Mouse (Mus musculus): ENCODE data around the gene Slain2. TPM values are rescaled to one million over a fixed set of nuclear protein-coding genes. Genes with fewer than 3 reads are reported as not detected.
"Not testable (repeated sequence)": the region's sequence is repeated elsewhere in the genome, so short reads cannot be mapped to it uniquely, and the experiment has no call there.

The Slain2 gene
- polyA plus RNA-seq, 1 experiment from 2014 or later = 12.4 TPM

DNA sequence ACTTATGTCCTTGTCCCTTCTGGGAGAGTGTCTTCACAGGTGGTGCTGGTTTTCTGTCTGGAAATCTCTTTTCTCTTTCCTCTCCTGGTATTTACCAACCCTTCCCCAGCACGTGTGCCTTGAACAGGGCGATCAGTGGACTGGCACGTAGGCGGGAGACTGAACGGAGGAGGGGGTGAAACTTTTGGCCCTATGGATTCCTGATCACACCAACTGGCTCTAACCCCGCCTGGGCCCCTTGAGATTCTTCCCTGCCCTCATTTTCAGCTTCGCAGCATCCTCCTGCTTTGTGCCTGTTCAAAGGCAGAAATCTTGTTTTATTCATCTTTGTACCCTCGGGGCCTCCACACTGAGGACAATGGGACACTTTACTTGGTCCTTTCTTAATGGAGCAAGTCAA lies 80.3 kb downstream of the Slain2 start:
- Histone ChIP-seq H3K9ac (ENCODE audit: low read length) (no peak overlapping the region), H3K4me3 (ENCODE audit: low read length) (no peak overlapping the region), H3K36me3 (ENCODE audit: control insufficient read depth, insufficient read depth, low read length) (no peaks in the 10 kb centered on the region), H3K4me2 (ENCODE audit: low read depth, low read length) (no peak overlapping the region), H3K4me1 (replicated peaks; ENCODE audit: control insufficient read depth, insufficient read depth, low read length) (no peaks in the 10 kb centered on the region), H3K27ac (ENCODE audit: low read length) (no peak overlapping the region), H3K9me3 (ENCODE audit: control insufficient read depth, low read length) (no peaks in the 10 kb centered on the region), H3K27me3 (ENCODE audit: control insufficient read depth, insufficient read depth, low read depth, low read length) (no peaks in the 10 kb centered on the region)
- ATAC-seq (ENCODE audit: low read depth) = no peak
- 71% methylated on average over 8 of the region's 8 CpGs for WGBS

DNA sequence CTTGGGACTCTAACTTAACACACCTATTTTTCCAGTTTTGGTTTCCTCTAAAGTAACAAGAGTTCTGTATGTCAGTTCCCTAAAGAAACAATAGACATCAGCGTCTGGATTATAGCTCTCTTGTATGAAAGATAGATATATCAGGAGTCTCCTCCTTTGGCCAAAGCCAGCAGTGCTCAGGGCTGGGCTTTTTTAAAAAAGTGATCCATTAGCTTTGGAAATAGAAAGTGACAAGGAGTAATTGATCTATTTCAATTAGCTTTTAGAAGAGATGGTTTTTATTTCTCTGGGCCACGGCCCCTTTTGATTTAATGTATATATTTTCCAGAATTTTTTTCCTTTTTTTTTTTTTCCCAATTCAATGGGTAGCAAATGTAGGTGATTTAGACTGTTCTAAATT lies 80.8 kb downstream of the Slain2 start:
- Histone ChIP-seq H3K4me1 (replicated peaks; ENCODE audit: control insufficient read depth, insufficient read depth, low read length) (no peaks in the 10 kb centered on the region), H3K36me3 (ENCODE audit: control insufficient read depth, insufficient read depth, low read length) (no peaks in the 10 kb centered on the region), H3K9ac (ENCODE audit: low read length) (no peak overlapping the region), H3K9me3 (ENCODE audit: control insufficient read depth, low read length) (no peaks in the 10 kb centered on the region), H3K4me3 (ENCODE audit: low read length) (no peak overlapping the region), H3K27me3 (ENCODE audit: control insufficient read depth, insufficient read depth, low read depth, low read length) (no peaks in the 10 kb centered on the region), H3K4me2 (ENCODE audit: low read depth, low read length) (no peak overlapping the region), H3K27ac (ENCODE audit: low read length) (no peak overlapping the region)
- 72% methylated on average over 2 of the region's 2 CpGs for WGBS
- no peak for ATAC-seq (ENCODE audit: low read depth)

GRCm38 (mm10) chr5:72995379-72995778 lies 81.3 kb downstream of the Slain2 start:
- no peak for ATAC-seq (ENCODE audit: low read depth)
- WGBS = 41% methylated on average over 10 of the region's 10 CpGs

DNA sequence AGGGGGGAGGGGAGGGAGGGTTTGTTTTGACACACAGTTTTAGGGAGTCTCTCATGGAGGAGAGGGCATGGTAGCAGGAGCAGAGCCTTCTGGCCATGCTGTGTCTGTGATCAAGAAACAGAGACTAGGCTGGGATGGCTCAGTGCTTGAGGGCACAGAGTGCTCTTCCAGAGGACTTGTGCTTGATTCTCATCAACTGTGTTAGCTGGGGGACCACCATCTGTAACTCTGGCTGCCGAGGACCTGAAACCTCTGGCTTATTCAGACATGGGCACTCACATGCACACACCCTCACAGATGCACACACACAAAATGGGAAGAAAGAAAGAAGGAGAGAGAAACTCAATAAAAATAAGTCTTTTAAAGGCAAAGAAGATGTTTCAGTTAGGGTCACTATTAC lies 84.4 kb downstream of the Slain2 start:
- WGBS = 70% methylated on average over 1 of the region's 1 CpGs
- not testable (repeated sequence) for H3K36me3 ChIP-seq (ENCODE audit: control insufficient read depth, insufficient read depth, low read length); ATAC-seq (ENCODE audit: low read depth); H3K4me3 ChIP-seq (ENCODE audit: low read length); H3K27me3 ChIP-seq (ENCODE audit: control insufficient read depth, insufficient read depth, low read depth, low read length); H3K9ac ChIP-seq (ENCODE audit: low read length); H3K27ac ChIP-seq (ENCODE audit: low read length); H3K4me1 ChIP-seq (replicated peaks; ENCODE audit: control insufficient read depth, insufficient read depth, low read length); H3K4me2 ChIP-seq (ENCODE audit: low read depth, low read length); H3K9me3 ChIP-seq (ENCODE audit: control insufficient read depth, low read length)

More at GRCm38 (mm10) chr5:72995379-72995778, 81.3 kb downstream of the Slain2 start:
- no peaks in the 10 kb centered on the region for H3K36me3 ChIP-seq (ENCODE audit: control insufficient read depth, insufficient read depth, low read length)
- H3K4me2 ChIP-seq (ENCODE audit: low read depth, low read length) = no peak overlapping the region
- no peak overlapping the region for H3K9ac ChIP-seq (ENCODE audit: low read length)
- no peaks in the 10 kb centered on the region for H3K4me1 ChIP-seq (replicated peaks; ENCODE audit: control insufficient read depth, insufficient read depth, low read length)
- H3K27me3 ChIP-seq (ENCODE audit: control insufficient read depth, insufficient read depth, low read depth, low read length) = no peaks in the 10 kb centered on the region
- no peak overlapping the region for H3K27ac ChIP-seq (ENCODE audit: low read length)
- no peaks in the 10 kb centered on the region for H3K9me3 ChIP-seq (ENCODE audit: control insufficient read depth, low read length)
- no peak overlapping the region for H3K4me3 ChIP-seq (ENCODE audit: low read length)

DNA sequence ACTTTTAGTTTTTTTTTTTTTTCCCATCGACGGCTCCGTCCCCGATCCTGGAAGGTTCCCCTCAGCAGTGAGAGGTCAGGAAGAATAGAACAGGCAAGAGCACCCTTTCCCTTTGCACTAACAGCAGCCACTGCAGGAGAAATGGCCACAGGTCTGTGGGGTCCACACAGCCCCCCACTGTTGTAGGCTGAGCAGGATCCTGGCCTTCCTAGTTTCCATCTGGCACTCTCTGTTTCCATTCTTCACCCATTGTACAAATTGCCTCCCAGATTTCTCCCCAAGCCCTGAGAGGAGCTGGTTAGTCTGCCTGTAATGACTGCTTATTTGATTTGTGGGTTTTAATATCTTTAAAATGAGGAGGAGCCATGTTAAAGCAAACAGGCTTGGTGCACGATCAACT lies 89.9 kb downstream of the Slain2 start:
- H3K4me2 ChIP-seq (ENCODE audit: low read depth, low read length) = no peak overlapping the region
- H3K36me3 ChIP-seq (ENCODE audit: control insufficient read depth, insufficient read depth, low read length) = no peaks in the 10 kb centered on the region
- H3K4me1 ChIP-seq (replicated peaks; ENCODE audit: control insufficient read depth, insufficient read depth, low read length) = no peaks in the 10 kb centered on the region; the same call in 1 of the 2 replicates
- whole genome bisulfite sequencing = 75% methylated on average over 5 of the region's 5 CpGs
- ATAC-seq (ENCODE audit: low read depth) = no peak
- H3K9ac ChIP-seq (ENCODE audit: low read length) = no peak overlapping the region
- no peaks in the 10 kb centered on the region for H3K9me3 ChIP-seq (ENCODE audit: control insufficient read depth, low read length)
- no peak overlapping the region for H3K4me3 ChIP-seq (ENCODE audit: low read length)
- no peak overlapping the region for H3K27ac ChIP-seq (ENCODE audit: low read length)
- peaks cover 28% of the 10 kb centered on the region for H3K27me3 ChIP-seq (ENCODE audit: control insufficient read depth, insufficient read depth, low read depth, low read length)

DNA sequence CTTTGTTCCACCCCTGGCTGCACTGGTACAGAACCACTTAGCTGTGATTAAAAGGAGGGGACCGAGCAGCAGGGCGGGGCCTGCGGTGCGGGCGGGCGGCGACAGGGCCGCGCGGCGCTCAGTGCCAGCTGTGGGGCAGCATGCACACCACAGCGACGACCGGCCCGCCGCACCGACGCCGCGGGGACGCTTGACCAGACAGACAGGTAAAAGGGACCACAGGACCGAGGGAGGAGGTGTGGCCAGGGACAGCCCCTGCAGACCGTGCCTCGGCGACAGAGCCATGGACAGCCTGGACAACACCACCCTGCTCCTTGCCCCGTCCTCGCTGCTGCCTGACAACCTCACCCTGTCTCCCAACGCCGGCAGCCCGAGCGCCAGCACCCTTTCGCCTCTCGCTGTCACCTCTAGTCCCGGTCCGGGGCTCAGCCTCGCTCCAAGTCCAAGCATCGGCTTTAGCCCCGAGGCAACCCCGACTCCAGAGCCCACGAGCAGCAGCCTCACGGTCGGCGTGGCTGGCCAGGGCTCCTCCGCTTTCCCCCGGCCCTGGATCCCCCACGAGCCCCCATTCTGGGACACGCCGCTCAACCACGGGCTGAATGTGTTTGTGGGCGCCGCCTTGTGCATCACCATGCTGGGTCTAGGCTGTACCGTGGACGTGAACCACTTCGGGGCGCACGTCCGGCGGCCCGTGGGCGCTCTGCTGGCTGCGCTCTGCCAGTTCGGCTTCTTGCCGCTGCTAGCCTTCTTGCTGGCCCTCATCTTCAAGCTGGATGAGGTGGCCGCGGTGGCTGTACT lies 92.9 kb downstream of the Slain2 start, which contains the start of gene Slc10a4:
Gene Slc10a4, plus strand, starts transcription at position 100 of the 798 bp plus-strand sequence.
- peak within 1 kb of the TSS; percentile 63 for H3K4me2 ChIP-seq (ENCODE audit: low read depth, low read length)
- WGBS = 9% methylated on average over 65 of the region's 65 CpGs
- peak within 1 kb of the TSS; percentile 45 for H3K4me3 ChIP-seq (ENCODE audit: low read length)
- H3K9ac ChIP-seq (ENCODE audit: low read length) = peak within 1 kb of the TSS; percentile 17; the same call in 1 of the 2 replicates
- ATAC-seq (ENCODE audit: low read depth) = peak; percentile 82
- no peaks in the 10 kb centered on the region for H3K36me3 ChIP-seq (ENCODE audit: control insufficient read depth, insufficient read depth, low read length)
- peaks cover 28% of the 10 kb centered on the region for H3K27me3 ChIP-seq (ENCODE audit: control insufficient read depth, insufficient read depth, low read depth, low read length)
- no peaks in the 10 kb centered on the region for H3K9me3 ChIP-seq (ENCODE audit: control insufficient read depth, low read length)
- H3K27ac ChIP-seq (ENCODE audit: low read length) = no peak within 1 kb of the TSS
- H3K4me1 ChIP-seq (replicated peaks; ENCODE audit: control insufficient read depth, insufficient read depth, low read length) = no peaks in the 10 kb centered on the region; the same call in 1 of the 2 replicates

- ATAC-seq (ENCODE audit: low read depth) = no peak
- no peak overlapping the region for H3K9ac ChIP-seq (ENCODE audit: low read length)
- no peaks in the 10 kb centered on the region for H3K9me3 ChIP-seq (ENCODE audit: control insufficient read depth, low read length)
- WGBS = 33% methylated on average over 5 of the region's 5 CpGs
- no peaks in the 10 kb centered on the region; the same call in 1 of the 2 replicates for H3K4me1 ChIP-seq (replicated peaks; ENCODE audit: control insufficient read depth, insufficient read depth, low read length)
- no peak overlapping the region for H3K4me3 ChIP-seq (ENCODE audit: low read length)
- no peak overlapping the region for H3K4me2 ChIP-seq (ENCODE audit: low read depth, low read length)
- H3K27ac ChIP-seq (ENCODE audit: low read length) = no peak overlapping the region
- no peaks in the 10 kb centered on the region for H3K36me3 ChIP-seq (ENCODE audit: control insufficient read depth, insufficient read depth, low read length)
- H3K27me3 ChIP-seq (ENCODE audit: control insufficient read depth, insufficient read depth, low read depth, low read length) = peaks cover 28% of the 10 kb centered on the region
These were observed 93.5 kb downstream of the Slain2 start for GRCm38 (mm10) chr5:73007582-73007959.

DNA sequence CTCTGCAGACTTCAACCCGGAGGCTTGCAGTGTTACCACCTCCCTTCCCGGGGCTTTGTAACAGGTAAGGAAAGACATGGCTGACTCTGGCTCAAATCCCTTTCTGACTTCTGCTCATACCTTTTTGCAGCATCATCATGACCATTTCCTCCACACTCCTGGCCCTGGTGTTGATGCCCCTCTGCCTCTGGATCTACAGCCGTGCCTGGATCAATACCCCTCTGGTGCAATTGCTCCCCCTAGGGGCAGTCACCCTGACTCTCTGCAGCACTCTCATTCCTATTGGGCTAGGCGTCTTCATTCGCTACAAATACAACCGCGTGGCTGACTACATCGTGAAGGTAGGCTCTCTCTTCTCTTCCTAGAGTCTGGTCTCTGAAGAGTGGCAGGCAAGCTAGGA lies 94.1 kb downstream of the Slain2 start:
- ATAC-seq (ENCODE audit: low read depth); H3K9me3 ChIP-seq (ENCODE audit: control insufficient read depth, low read length); H3K4me2 ChIP-seq (ENCODE audit: low read depth, low read length); H3K9ac ChIP-seq (ENCODE audit: low read length); H3K4me1 ChIP-seq (replicated peaks; ENCODE audit: control insufficient read depth, insufficient read depth, low read length); H3K4me3 ChIP-seq (ENCODE audit: low read length); H3K27ac ChIP-seq (ENCODE audit: low read length); H3K36me3 ChIP-seq (ENCODE audit: control insufficient read depth, insufficient read depth, low read length): not testable (repeated sequence)
- H3K27me3 ChIP-seq (ENCODE audit: control insufficient read depth, insufficient read depth, low read depth, low read length) = peaks cover 31% of the 10 kb centered on the region
- 34% methylated on average over 8 of the region's 8 CpGs for WGBS

- H3K4me3 ChIP-seq (ENCODE audit: low read length); H3K9ac ChIP-seq (ENCODE audit: low read length); ATAC-seq (ENCODE audit: low read depth); H3K4me1 ChIP-seq (replicated peaks; ENCODE audit: control insufficient read depth, insufficient read depth, low read length); H3K4me2 ChIP-seq (ENCODE audit: low read depth, low read length); H3K27ac ChIP-seq (ENCODE audit: low read length); H3K9me3 ChIP-seq (ENCODE audit: control insufficient read depth, low read length); H3K36me3 ChIP-seq (ENCODE audit: control insufficient read depth, insufficient read depth, low read length): not testable (repeated sequence)
- WGBS = 87% methylated on average over 14 of the region's 16 CpGs
- peaks cover 33% of the 10 kb centered on the region for H3K27me3 ChIP-seq (ENCODE audit: control insufficient read depth, insufficient read depth, low read depth, low read length)
These were observed 97.7 kb downstream of the Slain2 start for GRCm38 (mm10) chr5:73011806-73012205.

Measured in lung, embryonic 16.5 days (tissue).